Mouse (Mus musculus): ENCODE results near the gene B3gnt2. TPM values are rescaled to one million over a fixed set of nuclear protein-coding genes. Genes with fewer than 3 reads are reported as not detected.
"Not testable (repeated sequence)": the region's sequence is repeated elsewhere in the genome, so short reads cannot be mapped to it uniquely, and the experiment has no call there.

The B3gnt2 gene
- polyA plus RNA-seq, 1 experiment from 2014 or later, result 9.2 TPM

DNA sequence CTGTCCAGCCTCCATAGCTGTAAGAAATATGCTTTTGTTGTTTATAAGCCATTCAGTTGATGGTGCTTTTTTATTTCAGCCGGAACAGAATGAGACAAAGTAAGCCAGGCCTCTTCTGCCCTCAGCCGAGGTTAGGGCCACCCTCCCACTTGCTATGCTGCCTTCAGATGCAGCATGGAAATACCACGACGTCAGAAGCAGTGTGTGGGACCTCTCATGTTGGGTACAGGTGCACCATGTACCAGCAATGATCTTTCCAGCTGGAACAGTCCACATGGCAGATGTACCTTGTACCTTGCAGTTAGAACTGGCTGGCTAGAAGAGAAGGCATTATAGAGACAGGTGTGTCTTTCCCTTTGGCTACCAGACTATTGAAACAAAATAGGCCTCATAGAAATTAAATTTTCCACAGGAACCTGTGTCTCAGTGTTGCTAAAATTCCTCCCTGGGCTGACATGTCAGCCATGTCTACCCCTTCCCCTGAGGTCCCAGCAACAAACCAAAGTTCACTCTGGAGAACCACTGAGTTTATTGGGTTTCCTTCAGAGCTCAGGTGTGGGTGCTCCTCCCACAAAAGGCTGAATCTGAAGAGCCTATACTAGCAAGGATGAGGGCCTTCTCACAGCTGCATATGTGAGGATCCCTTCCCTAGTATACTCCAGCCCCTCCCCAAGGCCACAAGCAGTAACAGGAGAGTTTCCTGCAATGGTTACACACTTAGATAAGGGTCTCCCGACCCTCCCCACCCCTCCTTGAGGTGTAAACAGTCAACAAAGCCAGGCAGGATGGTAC, 121.1 kb downstream of the B3gnt2 start:
- no peaks in the 10 kb centered on the region for H3K36me3 ChIP-seq (ENCODE audit: control insufficient read depth, insufficient read depth, low read length)
- H3K9ac ChIP-seq (ENCODE audit: low read depth, low read length), result no peak overlapping the region
- 66% methylated on average over 5 of the region's 5 CpGs for WGBS
- DNase-seq (ENCODE audit: low spot score) (no peak), ATAC-seq (ENCODE audit: low read depth) (no peak)
- H3K4me3 ChIP-seq (ENCODE audit: low read depth, low read length), result no peak overlapping the region
- no peak overlapping the region for H3K4me2 ChIP-seq (ENCODE audit: low read depth, low read length)
- no peaks in the 10 kb centered on the region for H3K27me3 ChIP-seq (replicated peaks; ENCODE audit: control insufficient read depth, insufficient read depth, low read length)
- H3K27ac ChIP-seq (replicated peaks; ENCODE audit: low read depth, low read length), result no peak overlapping the region
- H3K4me1 ChIP-seq (ENCODE audit: control insufficient read depth, insufficient read depth, low read length), result no peaks in the 10 kb centered on the region
- no peaks in the 10 kb centered on the region for H3K9me3 ChIP-seq (ENCODE audit: control insufficient read depth, low read length)

DNA sequence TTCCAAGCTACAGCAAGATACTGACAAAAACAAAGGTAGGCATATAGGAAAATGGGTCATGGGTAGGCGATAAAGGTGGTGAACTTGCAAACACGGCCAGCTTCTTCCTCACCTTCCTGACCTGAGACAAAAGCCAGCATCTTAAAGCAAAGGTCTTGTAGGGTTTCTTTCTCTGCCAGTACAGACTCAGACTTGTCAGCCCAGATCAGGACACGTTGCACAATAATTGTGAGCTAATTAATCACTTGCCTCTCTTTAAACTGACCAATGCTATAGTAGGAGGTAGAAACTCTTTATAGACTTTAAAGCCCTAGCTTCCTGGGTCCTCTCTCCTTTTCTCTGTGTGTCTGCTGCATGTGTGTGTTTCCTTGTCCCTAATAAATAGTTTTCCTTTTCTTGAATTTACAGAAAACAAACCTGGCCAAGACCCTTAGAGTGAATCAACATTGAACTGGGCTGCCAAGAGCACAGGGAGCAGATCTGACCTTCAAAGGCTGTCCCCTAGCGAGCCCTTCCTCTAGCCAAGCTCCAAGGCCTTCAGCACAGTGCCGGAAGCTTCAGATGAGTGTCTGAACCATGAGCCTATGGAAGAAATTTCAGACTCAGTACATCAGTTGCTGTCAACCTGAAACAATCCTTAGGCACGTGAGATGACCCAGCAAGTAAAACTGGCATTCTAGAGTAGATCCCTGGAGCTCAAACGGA, 124.1 kb downstream of the B3gnt2 start:
- Histone ChIP-seq H3K9ac (ENCODE audit: low read depth, low read length) (no peak overlapping the region), H3K27ac (replicated peaks; ENCODE audit: low read depth, low read length) (no peak overlapping the region), H3K36me3 (ENCODE audit: control insufficient read depth, insufficient read depth, low read length) (no peaks in the 10 kb centered on the region), H3K4me3 (ENCODE audit: low read depth, low read length) (no peak overlapping the region), H3K27me3 (replicated peaks; ENCODE audit: control insufficient read depth, insufficient read depth, low read length) (no peaks in the 10 kb centered on the region), H3K4me2 (ENCODE audit: low read depth, low read length) (no peak overlapping the region), H3K9me3 (ENCODE audit: control insufficient read depth, low read length) (no peaks in the 10 kb centered on the region), H3K4me1 (ENCODE audit: control insufficient read depth, insufficient read depth, low read length) (no peaks in the 10 kb centered on the region)
- DNase-seq (ENCODE audit: low spot score), result no peak
- no peak for ATAC-seq (ENCODE audit: low read depth)
- 85% methylated on average over 7 of the region's 7 CpGs for WGBS

DNA sequence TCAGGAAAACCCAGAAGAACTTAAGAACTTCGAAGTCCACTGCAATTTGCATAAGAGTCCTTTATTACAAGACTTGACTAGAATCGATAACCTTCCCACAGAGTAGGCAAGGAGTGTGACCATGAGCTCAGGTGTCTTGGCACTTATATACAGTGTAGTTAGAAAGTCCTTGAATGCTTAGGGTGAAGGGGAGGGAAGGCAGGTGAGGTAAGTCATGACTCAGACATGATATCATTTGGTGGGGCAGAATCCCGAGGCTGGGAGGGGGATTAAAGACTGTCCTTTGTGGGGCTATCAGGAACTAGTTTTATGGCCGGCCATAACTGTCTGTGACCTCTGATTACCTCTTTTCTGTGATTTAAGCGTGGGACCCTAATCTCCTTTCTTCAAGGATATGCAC, 125.6 kb downstream of the B3gnt2 start:
- not testable (repeated sequence) for H3K36me3 ChIP-seq (ENCODE audit: control insufficient read depth, insufficient read depth, low read length); H3K9me3 ChIP-seq (ENCODE audit: control insufficient read depth, low read length); H3K4me2 ChIP-seq (ENCODE audit: low read depth, low read length); DNase-seq (ENCODE audit: low spot score); H3K9ac ChIP-seq (ENCODE audit: low read depth, low read length); H3K4me1 ChIP-seq (ENCODE audit: control insufficient read depth, insufficient read depth, low read length); H3K27me3 ChIP-seq (replicated peaks; ENCODE audit: control insufficient read depth, insufficient read depth, low read length); H3K27ac ChIP-seq (replicated peaks; ENCODE audit: low read depth, low read length); ATAC-seq (ENCODE audit: low read depth); H3K4me3 ChIP-seq (ENCODE audit: low read depth, low read length)
- 79% methylated on average over 5 of the region's 5 CpGs for WGBS

DNA sequence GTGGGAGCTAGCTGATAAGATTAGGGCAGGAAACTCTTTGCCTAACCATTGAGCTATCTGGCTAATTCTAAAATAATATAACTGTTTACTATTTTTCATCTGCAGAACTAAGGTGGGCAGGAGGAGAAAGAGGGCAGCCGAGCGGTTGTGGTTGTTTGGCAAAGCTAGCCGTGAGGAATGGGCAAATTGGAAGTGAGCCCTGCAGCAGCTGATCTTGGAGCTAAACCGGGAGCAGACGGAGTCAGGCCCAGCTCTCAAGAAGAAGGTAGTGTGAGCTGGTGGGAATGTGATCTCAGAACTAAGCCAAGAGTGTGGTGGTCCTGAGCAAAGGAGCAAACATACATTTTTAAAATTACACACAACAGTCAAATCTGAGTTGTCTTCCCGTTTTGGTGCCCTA, 126.8 kb downstream of the B3gnt2 start:
- Histone ChIP-seq H3K4me3 (ENCODE audit: low read depth, low read length) (no peak overlapping the region), H3K4me1 (ENCODE audit: control insufficient read depth, insufficient read depth, low read length) (no peaks in the 10 kb centered on the region), H3K27ac (replicated peaks; ENCODE audit: low read depth, low read length) (no peak overlapping the region), H3K36me3 (ENCODE audit: control insufficient read depth, insufficient read depth, low read length) (no peaks in the 10 kb centered on the region), H3K9ac (ENCODE audit: low read depth, low read length) (no peak overlapping the region), H3K27me3 (replicated peaks; ENCODE audit: control insufficient read depth, insufficient read depth, low read length) (no peaks in the 10 kb centered on the region), H3K9me3 (ENCODE audit: control insufficient read depth, low read length) (no peaks in the 10 kb centered on the region), H3K4me2 (ENCODE audit: low read depth, low read length) (no peak overlapping the region)
- ATAC-seq (ENCODE audit: low read depth), result no peak
- WGBS, result 85% methylated on average over 6 of the region's 6 CpGs
- no peak for DNase-seq (ENCODE audit: low spot score)

DNA sequence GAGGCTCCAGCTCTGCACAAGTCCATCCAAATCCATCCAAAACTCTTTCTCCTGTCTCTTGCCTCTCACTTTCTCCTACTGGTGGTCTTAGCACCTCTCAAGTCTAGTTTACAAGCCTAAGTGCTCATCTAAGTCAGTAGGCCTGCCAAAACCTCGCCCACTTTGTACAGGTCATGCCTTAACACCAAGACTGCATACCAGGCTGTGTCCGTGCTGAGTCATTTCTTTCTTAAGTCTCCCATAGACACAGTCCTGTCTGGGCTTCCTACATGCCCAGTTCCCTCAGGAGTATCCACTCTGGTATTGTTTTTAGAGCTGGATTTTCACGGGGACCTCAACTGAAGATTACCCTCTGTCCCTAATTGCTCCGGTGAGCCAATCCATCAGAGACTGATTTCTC, 127.9 kb downstream of the B3gnt2 start:
- ATAC-seq (ENCODE audit: low read depth), result no peak

DNA sequence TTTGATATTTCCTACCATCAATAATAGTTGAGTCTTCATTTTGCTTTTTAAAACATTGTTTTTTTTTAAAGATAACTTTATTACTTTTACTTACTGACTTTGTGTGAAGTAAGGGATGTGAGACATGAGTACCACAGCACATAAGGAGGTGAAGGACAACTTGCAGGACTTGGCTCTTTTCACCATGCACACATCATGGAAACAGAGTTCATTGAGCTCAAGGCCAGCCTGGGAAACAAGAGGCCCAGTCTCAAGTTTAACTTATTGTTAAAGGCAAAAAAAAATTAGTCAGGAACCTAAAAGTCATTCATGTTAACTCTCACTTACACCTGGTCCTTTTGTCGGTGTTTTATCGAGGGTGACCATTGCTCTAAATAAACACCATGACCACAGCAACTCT, 137.7 kb downstream of the B3gnt2 start:
- Histone ChIP-seq H3K4me1 (ENCODE audit: control insufficient read depth, insufficient read depth, low read length) (no peaks in the 10 kb centered on the region), H3K27me3 (replicated peaks; ENCODE audit: control insufficient read depth, insufficient read depth, low read length) (no peaks in the 10 kb centered on the region), H3K27ac (replicated peaks; ENCODE audit: low read depth, low read length) (no peak overlapping the region), H3K4me2 (ENCODE audit: low read depth, low read length) (no peak overlapping the region), H3K4me3 (ENCODE audit: low read depth, low read length) (no peak overlapping the region), H3K9me3 (ENCODE audit: control insufficient read depth, low read length) (0 out of 2 replicates have a peak, but pooled peaks cover 6% of the 10 kb centered on the region), H3K36me3 (ENCODE audit: control insufficient read depth, insufficient read depth, low read length) (no peaks in the 10 kb centered on the region), H3K9ac (ENCODE audit: low read depth, low read length) (no peak overlapping the region)
- DNase-seq (ENCODE audit: low spot score), result no peak
- WGBS, result 86% methylated on average over 2 of the region's 2 CpGs
- ATAC-seq (ENCODE audit: low read depth), result no peak

More for the DNA sequence above, 127.9 kb downstream of the B3gnt2 start:
- Histone ChIP-seq H3K9ac (ENCODE audit: low read depth, low read length) (no peak overlapping the region), H3K4me2 (ENCODE audit: low read depth, low read length) (no peak overlapping the region), H3K27me3 (replicated peaks; ENCODE audit: control insufficient read depth, insufficient read depth, low read length) (no peaks in the 10 kb centered on the region), H3K36me3 (ENCODE audit: control insufficient read depth, insufficient read depth, low read length) (no peaks in the 10 kb centered on the region), H3K27ac (replicated peaks; ENCODE audit: low read depth, low read length) (no peak overlapping the region), H3K9me3 (ENCODE audit: control insufficient read depth, low read length) (no peaks in the 10 kb centered on the region), H3K4me3 (ENCODE audit: low read depth, low read length) (no peak overlapping the region), H3K4me1 (ENCODE audit: control insufficient read depth, insufficient read depth, low read length) (no peaks in the 10 kb centered on the region)
- WGBS, result 85% methylated on average over 4 of the region's 4 CpGs
- DNase-seq (ENCODE audit: low spot score), result no peak

DNA sequence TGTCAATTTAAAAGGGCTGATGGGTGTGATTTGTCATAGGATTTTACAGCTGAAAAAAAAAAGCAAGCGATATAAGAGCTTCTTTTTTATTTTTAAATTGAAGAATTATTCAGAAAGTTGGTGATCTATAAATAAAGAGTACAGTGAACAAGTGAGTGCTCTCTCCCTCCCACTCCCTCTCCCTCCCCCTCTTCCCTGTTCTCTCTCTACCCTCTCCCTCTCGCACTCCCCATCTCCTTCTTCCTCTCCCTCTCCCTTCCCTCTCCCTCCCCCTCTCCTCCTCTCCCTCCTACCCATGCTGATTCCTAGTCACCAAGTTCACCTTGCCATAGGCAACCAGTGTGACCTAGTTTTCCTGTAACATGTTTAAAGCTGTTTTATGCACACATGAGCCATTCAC, 140.7 kb downstream of the B3gnt2 start:
- ATAC-seq (ENCODE audit: low read depth), result no peak
- no peak overlapping the region for H3K4me3 ChIP-seq (ENCODE audit: low read depth, low read length)
- WGBS, result 73% methylated on average over 2 of the region's 2 CpGs

DNA sequence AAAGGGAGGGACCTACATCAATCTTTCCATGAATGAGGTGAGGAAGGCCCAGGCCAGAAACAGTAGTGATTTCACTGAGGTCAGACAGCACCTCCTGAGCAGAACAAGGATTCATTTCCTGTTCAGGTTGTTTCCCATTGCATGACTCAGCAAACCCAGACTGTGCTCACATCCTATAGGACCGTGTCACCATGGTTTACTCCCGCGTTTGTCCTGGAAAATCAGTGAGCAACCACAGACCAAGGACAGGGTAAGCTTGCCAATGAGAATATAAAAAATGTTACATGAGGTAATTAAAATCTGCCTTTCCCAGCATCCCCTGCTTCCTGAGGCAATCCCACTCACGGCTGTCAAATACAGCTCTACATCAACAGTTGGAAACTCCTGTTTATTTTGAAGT, 141.2 kb downstream of the B3gnt2 start:
- Histone ChIP-seq H3K27ac (replicated peaks; ENCODE audit: low read depth, low read length) (no peak overlapping the region), H3K27me3 (replicated peaks; ENCODE audit: control insufficient read depth, insufficient read depth, low read length) (no peaks in the 10 kb centered on the region), H3K9ac (ENCODE audit: low read depth, low read length) (no peak overlapping the region), H3K4me3 (ENCODE audit: low read depth, low read length) (no peak overlapping the region), H3K4me1 (ENCODE audit: control insufficient read depth, insufficient read depth, low read length) (no peaks in the 10 kb centered on the region), H3K36me3 (ENCODE audit: control insufficient read depth, insufficient read depth, low read length) (no peaks in the 10 kb centered on the region), H3K9me3 (ENCODE audit: control insufficient read depth, low read length) (0 out of 2 replicates have a peak, but pooled peaks cover 6% of the 10 kb centered on the region), H3K4me2 (ENCODE audit: low read depth, low read length) (no peak overlapping the region)
- no peak for ATAC-seq (ENCODE audit: low read depth)
- peak; percentile 22 for DNase-seq (ENCODE audit: low spot score)
- WGBS, result 53% methylated on average over 4 of the region's 4 CpGs

More for the DNA sequence above, 140.7 kb downstream of the B3gnt2 start:
- no peaks in the 10 kb centered on the region for H3K27me3 ChIP-seq (replicated peaks; ENCODE audit: control insufficient read depth, insufficient read depth, low read length)
- no peak overlapping the region for H3K4me2 ChIP-seq (ENCODE audit: low read depth, low read length)
- H3K9ac ChIP-seq (ENCODE audit: low read depth, low read length), result no peak overlapping the region
- DNase-seq (ENCODE audit: low spot score), result no peak
- H3K36me3 ChIP-seq (ENCODE audit: control insufficient read depth, insufficient read depth, low read length), result no peaks in the 10 kb centered on the region
- no peaks in the 10 kb centered on the region for H3K4me1 ChIP-seq (ENCODE audit: control insufficient read depth, insufficient read depth, low read length)
- H3K9me3 ChIP-seq (ENCODE audit: control insufficient read depth, low read length), result 0 out of 2 replicates have a peak, but pooled peaks cover 6% of the 10 kb centered on the region
- H3K27ac ChIP-seq (replicated peaks; ENCODE audit: low read depth, low read length), result no peak overlapping the region
